Mouse (Mus musculus) cerebellum, adult 11-12 months (tissue): ENCODE results near the gene a.
A peak's percentile ranks its signal among the peaks of the same experiment; 100 is the strongest.

Source experiments
- DNase-seq: peaks from one replicate; pipeline ENCODE4 v3.0.0; 2022

Gene a

GRCm38 (mm10) chr2:154790656-154791483 lies at the start of gene a, which contains the start of gene Raly:
Gene a (plus strand): TSS chr2:154791402.
Gene Raly (plus strand): TSS chr2:154791096.
- peak; percentile 98 for DNase-seq

DNA sequence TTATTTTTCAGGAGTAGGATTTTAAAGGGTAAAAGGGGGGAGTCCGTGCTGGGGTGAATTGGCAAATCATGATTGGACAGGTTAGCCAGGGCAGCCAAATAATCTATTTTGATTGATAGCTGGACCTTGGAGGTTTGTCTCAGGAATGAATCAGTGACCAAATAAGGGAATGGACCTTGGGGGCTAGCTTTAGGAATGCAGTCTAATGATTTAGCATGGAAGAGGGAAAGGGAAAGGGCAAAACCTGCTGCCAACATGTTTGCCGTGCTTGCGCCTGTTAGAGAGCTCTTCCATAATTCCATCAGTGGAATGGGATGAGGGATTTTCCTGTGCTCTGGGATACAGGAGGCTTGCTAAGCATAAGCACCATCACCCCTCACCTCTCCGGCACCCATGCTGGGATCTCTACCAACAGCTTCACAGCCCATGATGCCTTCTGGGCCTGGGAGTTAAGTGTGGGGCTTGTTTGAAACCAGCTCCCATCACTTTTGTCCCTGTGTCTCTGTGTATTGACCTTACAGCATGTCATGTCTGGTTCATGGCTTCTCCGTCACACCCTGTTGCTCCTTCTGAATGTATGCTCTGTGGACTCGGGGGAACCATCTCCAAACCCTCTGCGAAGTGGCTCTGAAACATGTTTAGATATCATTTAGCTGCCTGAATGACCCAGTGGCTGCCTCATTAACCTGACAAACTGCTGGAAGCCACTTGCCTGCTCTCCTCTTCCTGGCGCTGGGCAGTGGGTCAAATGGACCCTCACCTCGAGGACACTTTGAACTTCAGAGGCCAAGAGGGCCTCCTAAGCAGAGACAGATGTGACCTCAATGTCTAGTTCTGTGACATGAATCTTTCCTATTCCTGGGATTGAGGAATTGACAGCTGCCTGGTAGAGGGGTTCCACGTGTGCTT lies 48.0 kb upstream of the a start:
- DNase-seq: no peak

GRCm38 (mm10) chr2:154743915-154744314 lies 47.3 kb upstream of the a start:
- no peak for DNase-seq

- no peak for DNase-seq
Measured at GRCm38 (mm10) chr2:154748383-154748782, 42.8 kb upstream of the a start.

DNA sequence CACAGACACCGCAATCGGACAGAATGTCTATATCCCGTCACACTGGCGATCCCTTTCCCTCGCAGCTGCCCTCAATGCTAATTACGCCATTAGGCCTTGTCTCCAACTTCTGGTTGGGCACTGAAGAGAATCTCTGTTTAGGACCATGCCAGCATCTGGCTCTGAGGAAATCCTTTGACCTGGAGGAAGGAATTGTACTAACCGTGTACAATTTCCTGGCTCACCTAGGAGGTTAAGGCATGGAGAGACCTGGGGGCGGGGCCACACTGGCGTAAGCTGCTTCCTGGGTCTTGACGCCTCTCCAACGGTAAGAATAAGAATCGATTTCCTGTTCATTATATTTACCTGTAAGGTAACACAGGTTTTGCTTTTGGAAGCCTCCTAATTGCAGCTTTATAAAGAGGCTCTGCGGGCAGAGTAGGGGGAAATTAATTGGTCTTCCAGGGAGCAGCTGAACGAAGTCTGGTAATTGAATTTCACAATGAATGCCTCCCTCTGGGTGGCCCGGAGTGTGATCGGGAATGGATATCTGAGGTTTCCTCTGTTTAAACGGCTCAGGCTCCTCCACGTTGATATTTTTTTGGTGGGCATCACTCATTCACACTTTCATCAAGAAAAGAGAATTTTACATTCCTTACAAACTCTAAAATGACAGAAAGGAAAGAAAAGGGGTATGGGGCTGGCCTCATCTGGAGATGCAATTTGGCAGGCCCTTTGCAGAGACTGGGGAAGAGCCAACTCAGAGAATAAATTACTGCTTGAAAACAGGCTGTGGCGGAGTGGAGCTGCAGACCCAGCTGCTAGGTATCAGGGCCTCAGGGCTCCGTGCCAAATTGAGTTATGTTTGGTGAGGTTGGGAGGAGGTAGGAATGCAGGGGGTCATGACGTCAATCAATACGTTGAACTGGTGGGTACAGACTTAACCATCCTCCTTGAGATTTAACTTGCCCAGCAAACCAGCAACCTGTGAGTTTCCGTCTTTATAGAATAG lies 41.9 kb upstream of the a start:
- no peak for DNase-seq

DNA sequence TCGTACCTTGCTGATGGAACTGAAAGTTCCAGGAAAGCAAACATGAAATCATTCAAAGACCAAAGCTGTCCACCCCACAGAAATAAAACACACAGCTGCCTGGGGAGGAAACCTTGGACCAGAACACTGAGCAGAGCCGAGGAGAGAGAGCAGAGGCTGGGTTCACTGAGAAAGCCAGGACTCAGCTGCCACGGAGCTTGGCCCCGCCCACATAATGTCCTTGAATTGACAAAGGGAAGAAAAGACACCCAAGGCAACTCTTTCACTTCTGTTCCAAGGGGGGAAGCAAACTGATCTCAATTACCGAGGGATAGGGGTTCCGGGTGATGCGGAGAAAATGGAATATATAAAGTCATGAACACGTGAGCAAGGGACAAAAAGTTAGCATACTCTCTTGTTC lies 39.3 kb upstream of the a start:
- DNase-seq: no peak

GRCm38 (mm10) chr2:154754068-154754560 lies 37.1 kb upstream of the a start:
- no peak for DNase-seq

DNA sequence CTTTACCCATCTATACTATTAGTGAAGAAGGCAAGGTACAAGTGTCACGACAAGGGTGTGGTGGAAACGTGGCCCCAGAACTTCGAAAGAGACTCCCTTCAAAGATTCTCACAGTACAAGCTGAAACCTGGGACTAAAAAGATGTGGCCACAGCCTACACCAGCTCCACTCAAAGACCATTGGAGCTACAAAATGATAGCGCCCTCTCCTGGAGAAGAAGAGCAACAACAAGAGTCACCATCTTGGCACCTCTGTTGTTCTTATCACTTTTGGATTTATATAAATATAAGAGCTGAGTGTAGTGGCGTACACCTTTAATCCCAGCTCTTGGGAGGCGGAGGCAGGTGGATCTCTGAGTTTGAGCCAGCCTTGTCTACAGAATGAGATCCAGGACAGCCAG lies 35.4 kb upstream of the a start:
- DNase-seq: no peak

DNA sequence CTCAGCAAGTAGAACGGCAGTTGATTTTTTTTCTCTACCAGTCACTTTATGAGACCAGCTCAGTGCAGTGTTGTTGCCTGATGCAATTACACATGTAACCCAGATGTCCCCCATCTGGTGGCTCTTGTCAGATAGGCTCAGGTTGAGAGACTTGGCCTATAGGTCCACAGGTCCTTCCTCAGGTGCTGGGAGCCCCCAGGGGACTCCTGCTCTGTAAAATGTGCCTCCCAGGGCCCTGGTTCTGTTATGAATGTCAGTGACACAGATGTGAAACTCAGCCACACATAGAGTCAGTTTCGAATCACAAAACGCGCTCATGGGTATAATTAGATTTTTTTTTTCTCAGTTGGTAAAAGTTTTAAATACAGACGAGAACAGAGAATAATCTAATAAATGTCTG lies 33.5 kb upstream of the a start:
- no peak for DNase-seq

DNA sequence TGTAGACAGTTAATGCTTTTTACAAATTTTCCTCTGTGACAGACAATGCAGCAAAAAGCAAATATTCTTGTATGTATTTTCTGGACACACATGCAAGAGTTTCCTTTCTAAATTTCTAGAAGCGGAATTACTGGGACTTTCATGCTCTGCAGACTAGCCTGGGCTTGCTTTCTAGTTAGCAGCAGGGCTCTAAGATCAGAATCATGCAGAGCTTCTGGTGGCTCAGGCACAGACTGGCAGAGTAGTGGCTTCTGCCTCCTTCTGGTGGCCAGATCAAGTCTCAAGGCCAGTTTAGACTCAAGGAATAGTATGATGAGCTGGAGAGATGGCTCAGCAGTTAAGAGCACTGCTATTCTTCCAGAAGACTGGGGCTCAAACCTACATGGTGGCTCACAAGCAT lies 32.7 kb upstream of the a start:
- DNase-seq: no peak

DNA sequence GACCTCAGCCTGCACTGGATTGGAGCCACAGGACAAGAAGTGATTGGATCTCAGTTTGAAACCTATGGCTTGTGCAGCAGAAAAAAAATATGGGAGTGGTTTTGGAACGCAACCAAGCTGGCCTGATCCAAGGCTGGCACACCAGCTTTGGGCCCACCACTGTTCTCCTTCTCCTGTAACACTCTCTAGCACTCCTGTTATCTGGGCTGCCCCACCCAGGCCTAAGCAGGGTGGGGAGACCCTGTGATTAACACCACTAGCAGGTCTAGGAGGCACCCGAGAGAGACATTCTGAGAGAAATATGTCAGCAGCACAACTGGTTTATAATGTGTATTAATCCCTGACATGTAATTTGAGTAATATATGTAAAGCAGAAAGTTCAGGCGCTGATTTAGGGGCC lies 28.0 kb upstream of the a start:
- DNase-seq: no peak

DNA sequence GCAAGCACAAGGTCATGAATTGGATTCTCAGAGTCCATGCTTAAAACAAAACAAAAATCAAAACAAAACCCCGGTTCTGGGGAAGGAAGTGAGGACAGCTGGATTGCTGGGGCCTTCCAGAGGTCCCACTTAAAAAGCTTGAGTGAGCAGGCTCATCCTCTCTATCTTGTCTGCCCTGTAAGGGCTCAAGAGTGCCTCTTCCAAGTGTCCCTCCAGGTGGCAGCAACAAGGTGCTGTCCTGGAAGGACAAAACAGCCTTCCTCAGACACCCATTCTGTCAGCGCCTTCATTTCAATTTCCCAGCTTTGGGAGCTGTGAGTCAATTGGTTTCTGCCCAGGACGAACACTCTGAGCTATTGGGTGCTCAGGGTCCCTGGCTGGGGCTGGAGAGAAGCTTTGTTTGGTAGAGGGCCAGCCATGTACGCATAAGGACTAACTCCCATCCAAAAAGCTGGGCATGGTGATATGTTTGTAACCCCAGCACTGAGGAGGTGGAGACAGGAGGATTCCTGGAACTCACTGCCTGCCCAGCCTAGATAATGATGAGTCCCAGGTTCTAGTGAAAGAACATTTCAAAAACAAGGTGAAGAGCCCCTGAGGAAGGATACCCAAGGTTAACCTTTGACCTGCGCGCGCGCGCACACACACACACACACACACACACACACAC lies 26.2 kb upstream of the a start:
- no peak for DNase-seq

DNA sequence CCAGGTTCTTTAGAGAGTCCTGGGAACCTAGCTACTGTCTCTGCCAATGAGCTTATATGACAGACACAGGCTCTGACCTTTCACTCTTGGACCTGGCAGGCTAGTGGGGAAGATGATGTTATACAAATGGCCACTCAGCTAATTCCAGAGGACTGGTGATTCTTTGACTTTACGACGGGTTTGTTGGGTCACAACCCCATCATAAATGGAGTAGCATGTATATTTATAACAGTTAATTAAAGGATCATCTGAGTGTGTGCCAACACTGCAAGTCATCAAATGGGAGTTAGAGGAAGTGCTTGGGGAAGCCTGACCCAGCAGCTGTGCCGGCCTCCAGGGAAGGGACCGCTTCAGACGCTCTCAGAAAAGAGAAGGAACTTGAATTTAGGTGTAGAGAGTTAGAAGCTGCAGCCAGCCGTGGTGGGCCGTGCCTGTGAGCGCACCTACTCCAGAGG lies 25.6 kb upstream of the a start:
- DNase-seq: no peak

GRCm38 (mm10) chr2:154767051-154767450 lies 24.2 kb upstream of the a start:
- no peak for DNase-seq

GRCm38 (mm10) chr2:154769930-154770329 lies 21.3 kb upstream of the a start, which contains the start of gene Gm14214:
Gene Gm14214 (minus strand): TSS chr2:154770030.
- no peak for DNase-seq

DNA sequence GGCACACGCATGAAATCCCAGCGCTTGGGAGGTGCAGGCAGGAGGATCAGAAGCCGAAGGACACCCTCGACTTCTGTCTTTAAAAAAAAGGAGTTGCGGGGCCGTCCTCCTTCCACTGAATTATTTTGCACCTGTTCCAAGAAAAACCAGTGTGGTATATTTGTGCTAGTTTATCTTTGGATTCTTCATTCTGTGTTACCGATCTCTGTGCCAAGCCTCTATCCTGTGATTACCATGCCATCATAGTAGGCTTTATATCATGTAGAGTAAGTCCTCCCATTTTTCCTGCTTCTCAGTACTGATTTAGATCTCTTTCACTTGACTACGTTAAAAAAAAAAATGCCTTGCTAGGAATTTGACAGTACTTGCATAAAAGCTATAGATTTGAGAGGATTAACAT lies 19.6 kb upstream of the a start:
- DNase-seq: no peak

DNA sequence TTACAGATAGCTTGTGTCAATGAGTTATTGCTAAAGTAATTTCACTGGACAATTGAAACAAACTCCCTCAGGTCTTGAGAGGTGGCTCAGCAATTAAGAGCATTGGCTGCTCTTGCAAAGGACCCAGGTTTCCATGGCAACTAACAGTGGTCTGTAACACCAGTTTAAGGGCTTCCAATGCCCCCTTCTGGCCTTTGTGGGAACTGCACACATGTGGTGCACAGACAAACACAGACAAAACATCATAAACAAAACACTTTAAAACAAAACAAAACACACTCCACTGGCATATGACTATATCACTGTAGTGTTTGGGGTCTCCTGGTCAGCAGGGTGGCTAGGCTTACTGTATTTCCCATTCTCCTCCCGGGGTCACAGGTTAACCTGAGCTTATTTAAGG lies 17.2 kb upstream of the a start:
- no peak for DNase-seq

DNA sequence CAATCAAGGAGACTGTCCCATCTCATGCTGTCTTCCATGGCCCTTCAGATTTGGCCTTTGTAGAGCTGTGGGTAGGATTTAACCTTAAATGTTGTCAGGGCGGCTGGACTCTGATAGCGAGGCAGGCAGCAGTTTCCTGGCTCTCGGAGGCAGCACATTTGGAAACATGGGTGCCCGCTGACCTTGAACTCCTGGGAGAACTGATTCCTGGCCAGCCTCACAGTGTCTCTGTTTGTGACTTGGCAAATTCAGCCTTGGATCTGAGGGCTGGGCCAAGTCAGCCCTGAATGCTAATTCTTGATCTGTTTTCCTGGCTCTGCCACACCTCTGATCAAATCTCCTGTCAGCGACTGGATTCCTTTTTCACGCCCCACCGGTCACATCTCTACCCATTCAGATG lies 14.7 kb upstream of the a start:
- no peak for DNase-seq

DNA sequence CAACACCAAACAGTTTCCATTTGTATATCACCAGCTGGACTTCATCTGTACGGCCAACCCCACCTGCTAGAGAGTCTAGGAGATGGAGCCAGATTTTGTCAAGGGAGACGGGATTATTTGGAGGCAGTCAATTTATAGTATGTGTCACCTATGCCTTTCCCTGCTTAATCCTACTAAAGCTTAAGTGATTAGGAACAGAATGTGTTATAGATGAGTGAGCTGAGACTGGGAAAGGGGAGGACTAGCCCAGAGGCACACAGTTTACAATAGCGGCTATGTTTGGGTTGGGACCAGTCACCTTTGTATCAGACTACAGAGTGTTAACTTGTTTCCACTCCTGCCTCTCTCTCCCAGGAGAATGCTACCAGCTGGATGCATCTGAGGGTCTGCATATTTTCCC lies 11.6 kb upstream of the a start:
- no peak for DNase-seq

DNA sequence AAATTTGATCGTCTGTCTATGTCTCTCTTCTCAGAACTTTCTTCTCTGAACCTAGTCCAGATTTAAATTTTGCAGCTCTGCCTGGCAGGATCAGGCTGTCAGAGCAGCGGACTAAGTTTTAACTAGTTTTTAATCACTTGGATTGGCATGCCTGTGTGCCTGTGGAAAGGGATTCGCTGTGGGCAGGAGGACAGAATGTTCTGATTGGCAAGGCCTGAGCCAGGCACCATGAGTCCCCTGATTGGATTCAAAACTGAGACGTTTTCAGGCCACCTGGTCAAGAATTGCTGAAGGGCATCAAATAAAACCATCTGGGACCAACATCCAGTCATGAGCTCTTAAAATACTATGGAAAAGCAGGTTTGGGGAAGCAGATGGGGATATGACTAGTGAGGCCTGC lies 8.8 kb upstream of the a start:
- peak; percentile 26 for DNase-seq

DNA sequence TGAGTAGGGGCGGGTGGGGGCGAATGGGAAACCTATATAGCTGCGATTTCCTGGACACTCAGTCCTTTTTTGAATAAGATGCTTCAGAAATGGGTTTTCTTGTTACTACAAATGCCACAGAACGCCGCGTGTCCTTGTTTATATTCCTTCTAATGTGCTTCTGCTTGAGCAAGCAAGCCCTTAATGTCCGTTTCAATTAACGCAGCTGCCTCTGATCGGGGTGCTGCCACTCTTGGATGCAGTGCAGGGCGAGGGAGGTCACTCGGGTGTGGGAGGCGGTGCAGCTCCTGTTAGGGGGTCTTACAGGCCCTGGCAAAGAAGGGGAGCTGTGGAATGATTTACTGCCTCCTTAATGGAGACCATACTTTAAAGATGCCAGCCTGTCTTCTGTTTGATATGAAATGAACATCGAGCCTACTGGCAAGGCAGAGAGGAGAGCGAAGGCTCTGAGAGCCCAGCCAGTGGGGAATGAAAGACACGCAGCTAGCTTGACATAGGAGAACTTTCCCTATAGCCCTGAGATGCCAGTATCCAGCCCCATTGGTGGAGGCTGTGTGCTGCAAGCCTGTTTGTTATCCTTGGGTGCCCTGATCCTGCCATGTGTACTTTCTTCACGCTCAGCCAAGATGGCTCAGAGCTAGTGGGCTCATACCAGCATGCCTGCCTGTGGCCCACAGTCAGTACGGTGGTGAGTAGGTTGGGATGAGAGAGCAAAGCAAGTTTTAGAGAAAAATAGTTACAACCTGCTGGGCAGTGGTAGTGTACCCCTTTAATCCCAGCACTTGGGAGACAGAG lies 8.1 kb upstream of the a start:
- no peak for DNase-seq
